Mouse (Mus musculus): ENCODE data around the gene Ano6. TPM values are rescaled to one million over a fixed set of nuclear protein-coding genes. Genes with fewer than 3 reads are reported as not detected.

Ano6 gene
- polyA plus RNA-seq, 1 experiment: 24.4 TPM

DNA sequence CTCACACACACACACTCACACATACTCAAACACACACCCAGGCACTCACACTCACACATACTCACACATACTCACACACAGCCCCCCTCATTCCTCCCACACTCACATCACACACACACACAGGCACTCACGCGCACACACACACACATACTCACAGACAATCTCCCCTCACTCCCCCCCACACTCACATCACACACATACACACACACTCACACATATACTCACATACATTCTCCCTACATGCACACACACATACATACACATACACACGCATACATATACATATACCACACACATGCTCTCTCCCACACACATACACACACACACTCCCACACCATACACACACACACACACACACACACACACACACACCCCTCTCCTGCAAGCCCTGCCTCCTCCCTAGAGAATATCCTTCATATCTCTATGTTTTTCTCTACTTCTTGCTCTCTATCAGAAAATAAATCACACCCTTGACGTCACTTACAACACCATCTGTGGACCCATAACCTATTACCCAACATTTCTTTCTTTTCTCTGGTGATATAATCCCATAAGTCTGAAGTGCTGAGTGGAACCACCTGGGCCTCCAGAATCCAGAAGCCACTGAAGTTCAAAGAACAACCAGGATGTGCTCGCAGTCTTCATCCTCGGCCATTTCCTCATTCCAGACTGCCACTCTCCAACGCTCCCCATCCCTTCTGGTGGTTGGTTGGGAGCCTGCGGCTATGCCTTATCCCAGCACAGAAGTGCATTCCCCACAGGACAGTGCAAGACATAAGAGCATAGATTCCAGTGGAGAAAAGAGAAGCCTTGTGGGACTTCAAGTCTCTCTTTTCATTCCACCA is 38.6 kb upstream of the Ano6 start:
- WGBS: 79% methylated on average over 8 of the region's 8 CpGs
- Histone ChIP-seq H3K27ac (ENCODE audit: control insufficient read depth, insufficient read depth, low read depth, low read length, poor library complexity) (no peak overlapping the region), H3K4me3 (replicated peaks; ENCODE audit: control insufficient read depth, low read depth, low read length) (no peak overlapping the region), H3K4me1 (ENCODE audit: control insufficient read depth, insufficient read depth, low read length) (no peaks in the 10 kb centered on the region)
- TF ChIP-seq CTCF (IDR thresholded peaks at IDR 0.05; ENCODE audit: control insufficient read depth, insufficient read depth, low read length) (no peak), POLR2A (IDR thresholded peaks at IDR 0.05; ENCODE audit: borderline replicate concordance, control insufficient read depth, low read depth, low read length) (no peak)

DNA sequence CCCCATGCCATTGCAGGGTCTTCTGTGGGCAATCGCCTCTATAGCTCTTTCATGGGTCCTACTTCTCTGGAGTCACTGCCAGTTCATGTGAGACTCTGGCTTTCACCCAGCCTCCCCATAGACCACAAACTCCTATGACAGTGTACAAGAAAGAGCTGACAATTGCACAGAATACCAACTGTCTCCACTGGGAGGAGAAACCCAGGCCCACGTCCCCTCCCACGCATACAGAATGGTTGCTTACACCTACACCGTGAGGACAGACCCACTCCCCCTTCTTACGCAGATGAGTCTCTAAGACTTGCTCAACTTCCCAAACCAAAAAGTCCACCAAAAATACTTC is 38.0 kb upstream of the Ano6 start:
- H3K27ac ChIP-seq (ENCODE audit: control insufficient read depth, insufficient read depth, low read depth, low read length, poor library complexity): no peak overlapping the region
- no peaks in the 10 kb centered on the region for H3K4me1 ChIP-seq (ENCODE audit: control insufficient read depth, insufficient read depth, low read length)
- H3K4me3 ChIP-seq (replicated peaks; ENCODE audit: control insufficient read depth, low read depth, low read length): no peak overlapping the region
- WGBS: 80% methylated on average over 5 of the region's 5 CpGs
- no peak for TF ChIP-seq CTCF (IDR thresholded peaks at IDR 0.05; ENCODE audit: control insufficient read depth, insufficient read depth, low read length)

DNA sequence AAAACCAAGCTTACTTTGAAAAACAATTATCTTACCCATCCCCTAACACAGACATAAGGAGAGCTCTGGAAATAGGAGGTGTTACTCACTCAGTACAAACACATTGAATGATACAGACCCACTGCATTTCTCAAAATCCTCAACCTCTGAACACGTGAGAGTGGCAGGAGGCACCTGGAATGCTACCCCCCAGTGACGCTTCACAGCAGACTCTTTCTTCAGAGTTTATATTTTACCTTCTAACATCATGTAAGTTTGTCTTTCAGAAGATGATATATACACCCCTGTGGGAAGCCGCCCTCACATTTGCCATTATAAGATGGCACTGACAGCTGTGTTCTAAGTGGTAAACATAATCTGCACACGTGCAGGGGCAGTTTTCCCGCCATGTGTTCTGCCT is 37.6 kb upstream of the Ano6 start:
- Histone ChIP-seq H3K4me1 (ENCODE audit: control insufficient read depth, insufficient read depth, low read length) (no peaks in the 10 kb centered on the region), H3K4me3 (replicated peaks; ENCODE audit: control insufficient read depth, low read depth, low read length) (no peak overlapping the region), H3K27ac (ENCODE audit: control insufficient read depth, insufficient read depth, low read depth, low read length, poor library complexity) (no peak overlapping the region)
- TF ChIP-seq CTCF (IDR thresholded peaks at IDR 0.05; ENCODE audit: control insufficient read depth, insufficient read depth, low read length) (no peak), POLR2A (IDR thresholded peaks at IDR 0.05; ENCODE audit: borderline replicate concordance, control insufficient read depth, low read depth, low read length) (no peak)
- WGBS: 86% methylated on average over 5 of the region's 5 CpGs

DNA sequence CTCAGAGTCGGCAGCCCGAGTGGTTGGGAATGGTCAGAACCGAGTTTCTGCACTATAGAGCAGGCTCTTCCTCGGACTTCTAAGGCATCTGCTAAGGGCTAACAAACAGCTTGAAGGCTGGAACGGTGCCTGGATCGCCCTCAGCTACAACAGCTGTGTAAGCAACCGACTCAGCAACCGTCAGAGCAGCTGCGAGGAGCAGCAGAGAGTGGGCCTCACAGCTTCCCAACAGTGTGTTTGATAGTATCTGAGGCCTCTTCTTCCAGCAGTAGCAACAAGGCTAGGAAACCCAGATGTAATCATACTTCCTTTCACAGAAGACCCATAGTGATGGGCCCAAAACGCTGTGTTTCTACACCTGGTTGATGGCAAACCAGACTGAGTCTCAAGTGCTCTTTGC is 33.5 kb upstream of the Ano6 start:
- 23% methylated on average over 10 of the region's 10 CpGs for WGBS
- no peak for TF ChIP-seq POLR2A (IDR thresholded peaks at IDR 0.05; ENCODE audit: borderline replicate concordance, control insufficient read depth, low read depth, low read length)
- TF ChIP-seq CTCF (IDR thresholded peaks at IDR 0.05; ENCODE audit: control insufficient read depth, insufficient read depth, low read length): no peak

DNA sequence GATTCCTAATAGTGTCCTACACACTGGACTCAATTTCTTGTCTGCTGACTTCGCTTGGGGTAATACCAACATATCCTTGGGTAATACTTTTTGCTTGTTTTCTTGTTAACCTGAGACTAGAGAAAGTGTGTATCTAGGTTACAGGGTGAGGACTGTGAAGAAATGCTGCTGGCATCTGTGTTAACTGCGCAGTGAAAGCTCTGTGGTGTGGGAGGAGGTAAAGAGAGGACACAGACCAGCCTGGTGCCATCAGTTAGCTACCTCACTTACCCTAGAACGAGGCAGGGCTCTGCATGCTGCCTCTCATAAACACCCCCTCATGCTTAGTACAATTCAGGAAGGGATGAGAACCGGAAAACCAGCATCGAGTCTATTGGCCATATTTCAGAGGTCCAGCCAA is 32.6 kb upstream of the Ano6 start:
- no peak overlapping the region for H3K4me3 ChIP-seq (replicated peaks; ENCODE audit: control insufficient read depth, low read depth, low read length)
- WGBS: 76% methylated on average over 5 of the region's 5 CpGs
- no peak for TF ChIP-seq POLR2A (IDR thresholded peaks at IDR 0.05; ENCODE audit: borderline replicate concordance, control insufficient read depth, low read depth, low read length)
- no peak for TF ChIP-seq CTCF (IDR thresholded peaks at IDR 0.05; ENCODE audit: control insufficient read depth, insufficient read depth, low read length)
- H3K27ac ChIP-seq (ENCODE audit: control insufficient read depth, insufficient read depth, low read depth, low read length, poor library complexity): no peak overlapping the region
- H3K4me1 ChIP-seq (ENCODE audit: control insufficient read depth, insufficient read depth, low read length): no peaks in the 10 kb centered on the region

More for the DNA sequence above, 33.5 kb upstream of the Ano6 start:
- Histone ChIP-seq H3K4me1 (ENCODE audit: control insufficient read depth, insufficient read depth, low read length) (no peaks in the 10 kb centered on the region), H3K4me3 (replicated peaks; ENCODE audit: control insufficient read depth, low read depth, low read length) (no peak overlapping the region), H3K27ac (ENCODE audit: control insufficient read depth, insufficient read depth, low read depth, low read length, poor library complexity) (0 out of 2 replicates have a peak overlapping the region, but pooled peaks have one; percentile 29)

DNA sequence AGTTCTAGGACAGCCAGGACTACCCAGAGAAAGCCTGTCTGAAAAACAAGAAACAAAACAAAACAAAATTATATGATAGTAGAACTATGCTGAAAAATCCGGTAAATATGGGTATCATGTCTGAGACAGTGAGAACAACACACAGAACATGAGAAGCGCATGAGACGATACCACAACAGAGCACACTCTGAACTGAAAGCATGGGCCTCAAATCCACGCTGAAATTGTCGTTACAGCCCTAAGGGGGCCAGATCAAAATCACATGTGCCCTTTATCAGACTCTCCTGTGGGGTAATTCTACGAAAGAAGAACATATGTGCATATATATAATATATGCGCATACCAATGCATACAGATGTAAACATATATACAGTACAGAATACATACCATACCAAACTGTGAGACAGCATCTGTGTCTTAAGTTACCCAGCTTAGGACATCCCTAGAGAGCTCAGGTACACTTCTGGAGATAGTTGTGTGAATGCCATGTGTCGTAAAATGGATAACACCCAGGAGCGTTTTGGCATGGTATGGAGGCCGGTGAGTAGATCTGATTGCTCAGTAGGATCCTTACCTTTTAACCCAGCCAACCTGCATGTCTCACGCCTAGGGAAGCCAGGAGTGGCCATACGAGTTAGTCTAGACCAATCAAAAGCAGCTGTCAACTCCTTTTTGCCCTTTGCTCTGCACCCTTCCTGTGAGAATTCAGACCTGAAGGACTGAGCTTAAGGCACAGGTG is 31.8 kb upstream of the Ano6 start:
- WGBS: 80% methylated on average over 12 of the region's 12 CpGs
- H3K4me3 ChIP-seq (replicated peaks; ENCODE audit: control insufficient read depth, low read depth, low read length): no peak overlapping the region
- no peak overlapping the region for H3K27ac ChIP-seq (ENCODE audit: control insufficient read depth, insufficient read depth, low read depth, low read length, poor library complexity)

DNA sequence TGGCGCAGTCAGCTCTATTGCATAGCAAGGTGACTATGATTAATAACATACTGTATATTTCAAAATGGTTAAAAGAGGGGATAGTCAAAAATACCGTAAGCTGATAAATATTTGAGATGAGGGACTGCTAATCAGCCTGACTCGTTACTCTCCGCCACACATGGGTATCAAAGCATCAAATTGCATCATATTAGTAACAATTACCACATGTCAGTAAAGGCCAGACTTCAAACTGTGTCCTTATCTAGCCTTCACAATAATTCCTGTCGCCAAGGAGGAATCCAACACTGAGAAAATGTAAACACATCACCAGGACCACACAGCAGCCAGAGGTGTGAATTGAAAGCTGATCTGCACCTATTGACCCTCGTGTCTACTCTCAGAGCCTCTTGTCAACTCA is 30.8 kb upstream of the Ano6 start:
- Histone ChIP-seq H3K27ac (ENCODE audit: control insufficient read depth, insufficient read depth, low read depth, low read length, poor library complexity) (no peak overlapping the region), H3K4me1 (ENCODE audit: control insufficient read depth, insufficient read depth, low read length) (no peaks in the 10 kb centered on the region), H3K4me3 (replicated peaks; ENCODE audit: control insufficient read depth, low read depth, low read length) (no peak overlapping the region)
- 57% methylated on average over 6 of the region's 6 CpGs for WGBS
- TF ChIP-seq POLR2A (IDR thresholded peaks at IDR 0.05; ENCODE audit: borderline replicate concordance, control insufficient read depth, low read depth, low read length) (no peak), CTCF (IDR thresholded peaks at IDR 0.05; ENCODE audit: control insufficient read depth, insufficient read depth, low read length) (no peak)

More for the DNA sequence above, 31.8 kb upstream of the Ano6 start:
- H3K4me1 ChIP-seq (ENCODE audit: control insufficient read depth, insufficient read depth, low read length): no peaks in the 10 kb centered on the region
- TF ChIP-seq POLR2A (IDR thresholded peaks at IDR 0.05; ENCODE audit: borderline replicate concordance, control insufficient read depth, low read depth, low read length): no peak
- no peak for TF ChIP-seq CTCF (IDR thresholded peaks at IDR 0.05; ENCODE audit: control insufficient read depth, insufficient read depth, low read length)

DNA sequence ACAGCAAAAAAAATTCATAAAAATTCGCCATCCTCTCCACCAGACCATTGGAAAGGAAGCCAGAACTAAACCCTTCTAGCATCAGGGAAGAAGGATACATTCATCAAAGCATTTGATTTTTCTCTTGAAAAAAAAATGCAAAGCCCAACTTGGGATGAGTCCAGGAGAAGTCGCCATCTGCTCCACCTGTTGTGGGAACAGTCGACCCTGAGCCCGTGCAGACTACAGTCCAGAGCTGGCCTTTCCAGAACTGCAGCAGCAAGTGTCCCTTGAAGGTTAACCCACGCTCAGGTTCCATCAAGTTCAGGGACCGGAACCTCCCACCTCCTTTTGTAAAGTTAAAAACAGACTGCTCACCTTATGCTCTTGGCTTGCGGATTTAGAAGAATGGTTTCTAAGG is 29.2 kb upstream of the Ano6 start:
- no peak for TF ChIP-seq CTCF (IDR thresholded peaks at IDR 0.05; ENCODE audit: control insufficient read depth, insufficient read depth, low read length)
- no peak for TF ChIP-seq POLR2A (IDR thresholded peaks at IDR 0.05; ENCODE audit: borderline replicate concordance, control insufficient read depth, low read depth, low read length)
- Histone ChIP-seq H3K27ac (ENCODE audit: control insufficient read depth, insufficient read depth, low read depth, low read length, poor library complexity) (no peak overlapping the region), H3K4me3 (replicated peaks; ENCODE audit: control insufficient read depth, low read depth, low read length) (no peak overlapping the region), H3K4me1 (ENCODE audit: control insufficient read depth, insufficient read depth, low read length) (no peaks in the 10 kb centered on the region)
- 70% methylated on average over 7 of the region's 7 CpGs for WGBS

Data from bone marrow, adult 2 months (tissue).